Mouse (Mus musculus) stomach, postnatal 0 days (tissue): Measurements from ENCODE around the gene Itga9. TPM values are rescaled to one million over a fixed set of nuclear protein-coding genes. Genes with fewer than 3 reads are reported as not detected.

ENCODE experiments used
- ATAC-seq: fragments of 200-750 bp; cut with Nextera tagmentation; 2 replicates; pipeline ENCODE4 v1.8.0; 2017; ENCODE audit not compliant: low FRiP score, low TSS enrichment
- DNase-seq: peaks from one replicate; pipeline ENCODE4 v3.0.0-alpha.2; 2016; ENCODE audit warnings: low spot score
- H3K27ac ChIP-seq: fragments of 300-500 bp; sonication (generic); replicated peaks from 2 replicates; pipeline ENCODE4 v1.5.1; 2014; ENCODE audit warnings: mild to moderate bottlenecking, control low read depth
- H3K27me3 ChIP-seq: fragments of 300-500 bp; sonication (generic); 2 replicates; pipeline ENCODE4 v1.6.1; 2014; ENCODE audit warnings: low read length; ENCODE audit not compliant: control insufficient read depth, insufficient read depth
- H3K36me3 ChIP-seq: fragments of 300-500 bp; sonication (generic); 2 replicates; pipeline ENCODE4 v1.6.1; 2014; ENCODE audit warnings: low read length, mixed read lengths; ENCODE audit not compliant: control insufficient read depth, insufficient read depth
- H3K4me1 ChIP-seq: fragments of 300-500 bp; sonication (generic); replicated peaks from 2 replicates; pipeline ENCODE4 v1.6.1; 2014; ENCODE audit warnings: antibody characterized with exemption; ENCODE audit not compliant: control insufficient read depth, insufficient read depth
- H3K4me2 ChIP-seq: fragments of 300-500 bp; sonication (generic); replicated peaks from 2 replicates; pipeline ENCODE4 v1.6.1; 2014; ENCODE audit warnings: low read depth, mild to moderate bottlenecking, control low read depth, moderate library complexity
- H3K4me3 ChIP-seq: fragments of 300-500 bp; sonication (generic); 2 replicates; pipeline ENCODE4 v1.5.1; 2014; ENCODE audit warnings: low read depth, low read length, control low read depth
- H3K9ac ChIP-seq: fragments of 300-500 bp; sonication (generic); 2 replicates; pipeline ENCODE4 v1.6.1; 2014; ENCODE audit warnings: mild to moderate bottlenecking, low read length, control low read depth, mixed read lengths
- H3K9me3 ChIP-seq: fragments of 300-500 bp; sonication (generic); 2 replicates; pipeline ENCODE4 v1.6.1; 2016; ENCODE audit warnings: low read length; ENCODE audit not compliant: control insufficient read depth
- CTCF ChIP-seq: IDR thresholded peaks from 2 replicates; pipeline ENCODE4 v1.5.1; 2016; ENCODE audit warnings: antibody characterized with exemption, low read depth, mild to moderate bottlenecking, moderate library complexity
- EP300 ChIP-seq: optimal IDR thresholded peaks from 2 replicates; pipeline ENCODE3; 2016; ENCODE audit warnings: antibody characterized with exemption
- WGBS: fragments of 180-500 bp; shearing (Covaris S2); extraction: QIAGEN DNeasy Blood & Tissue Kit; methylation state at CpG from one replicate; pipeline ENCODE4 v1.1.7; 2014; 5-methylcytosine and 5-hydroxymethylcytosine counted together
- polyA plus RNA-seq: library from polyadenylated mRNA; unstranded; fragments of >200 nt; fragmentation: Nextera tagmentation; extraction: Ambion mirVana; gene quantifications from 2 replicates; pipeline ENCODE4 v1.2.1, GENCODE M21; 2015

Itga9 gene
- polyA plus RNA-seq, 1 experiment from 2014 or later: 5.3 TPM

DNA sequence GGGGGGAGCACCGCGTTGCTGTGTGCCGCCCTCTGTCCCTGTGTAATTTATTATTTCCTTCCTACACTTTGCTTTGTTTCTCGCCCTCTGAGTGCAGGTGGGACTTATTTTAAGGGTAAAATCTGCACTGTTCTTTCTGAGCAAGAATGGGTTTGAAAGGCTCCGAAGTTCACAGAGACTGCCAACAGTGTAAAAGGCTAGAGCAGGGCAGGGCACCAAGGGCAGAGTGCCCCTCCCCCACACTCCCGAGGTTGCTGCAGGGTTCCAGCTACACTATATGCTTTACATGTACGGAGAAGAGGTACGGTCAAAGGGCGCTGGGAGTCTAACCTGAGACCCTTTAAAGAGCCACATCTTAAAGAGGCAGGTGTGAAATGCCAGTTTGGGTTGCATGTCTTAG lies 104.1 kb downstream of the Itga9 start:
- no peaks in the 10 kb centered on the region for H3K36me3 ChIP-seq
- no peak overlapping the region for H3K27ac ChIP-seq
- 58% methylated on average over 9 of the region's 9 CpGs for WGBS
- no peak overlapping the region for H3K9ac ChIP-seq
- no peak overlapping the region for H3K4me2 ChIP-seq
- DNase-seq: no peak
- ATAC-seq: no peak
- no peaks in the 10 kb centered on the region for H3K9me3 ChIP-seq
- H3K27me3 ChIP-seq: no peaks in the 10 kb centered on the region
- H3K4me3 ChIP-seq: no peak overlapping the region
- TF ChIP-seq CTCF (no peak), EP300 (no peak)
- no peaks in the 10 kb centered on the region for H3K4me1 ChIP-seq

DNA sequence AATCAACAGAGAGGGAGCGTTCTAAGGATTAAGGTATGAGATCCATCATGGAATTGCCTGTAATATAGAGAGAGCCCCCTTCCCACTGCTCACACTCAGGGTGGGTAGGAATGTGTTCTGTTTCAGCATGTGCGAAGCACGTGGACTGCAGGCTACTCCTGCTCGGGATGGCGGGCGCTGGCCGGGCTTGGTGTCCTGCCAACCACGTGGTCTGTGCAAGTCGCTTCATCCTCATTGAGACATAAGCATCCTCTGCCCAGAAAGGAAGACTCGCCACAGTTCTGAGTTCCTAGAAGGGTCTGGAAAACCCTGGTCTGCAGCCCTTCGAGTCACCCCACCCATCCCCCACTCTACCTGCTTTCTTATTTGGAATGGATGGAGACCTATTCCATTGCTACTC lies 105.3 kb downstream of the Itga9 start:
- no peaks in the 10 kb centered on the region for H3K36me3 ChIP-seq
- H3K4me2 ChIP-seq: no peak overlapping the region
- H3K4me1 ChIP-seq: no peaks in the 10 kb centered on the region
- WGBS: 78% methylated on average over 11 of the region's 11 CpGs
- no peak overlapping the region for H3K27ac ChIP-seq
- DNase-seq (no peak), ATAC-seq (no peak; the same call in 1 of the 2 replicates)
- no peaks in the 10 kb centered on the region for H3K9me3 ChIP-seq
- H3K27me3 ChIP-seq: no peaks in the 10 kb centered on the region
- no peak overlapping the region for H3K9ac ChIP-seq
- TF ChIP-seq CTCF (no peak), EP300 (no peak)
- H3K4me3 ChIP-seq: no peak overlapping the region

DNA sequence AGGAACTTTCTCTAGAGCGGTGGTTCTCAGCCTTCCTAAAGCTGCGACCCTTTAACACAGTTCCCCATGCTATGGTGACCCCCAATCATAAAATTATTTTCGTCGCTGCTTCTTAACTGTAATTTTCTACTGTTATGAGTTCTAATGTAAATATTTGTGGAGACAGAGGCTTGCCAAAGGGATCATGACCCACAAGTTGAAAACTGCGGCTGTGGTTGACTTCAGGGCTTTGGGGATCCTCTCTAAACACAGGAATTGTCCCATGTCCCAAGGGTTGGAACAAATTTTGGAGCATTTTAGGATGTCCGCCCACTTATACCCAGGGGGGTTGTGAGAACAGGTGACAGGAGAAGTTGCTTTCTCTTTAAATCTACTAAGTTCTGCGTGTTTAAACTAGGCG lies 107.0 kb downstream of the Itga9 start:
- Histone ChIP-seq H3K27me3 (no peaks in the 10 kb centered on the region), H3K9ac (no peak overlapping the region), H3K4me3 (no peak overlapping the region), H3K4me2 (no peak overlapping the region), H3K36me3 (no peaks in the 10 kb centered on the region), H3K4me1 (no peaks in the 10 kb centered on the region), H3K27ac (no peak overlapping the region), H3K9me3 (no peaks in the 10 kb centered on the region)
- no peak for ATAC-seq
- no peak for DNase-seq
- WGBS: 58% methylated on average over 8 of the region's 8 CpGs
- TF ChIP-seq EP300: no peak

DNA sequence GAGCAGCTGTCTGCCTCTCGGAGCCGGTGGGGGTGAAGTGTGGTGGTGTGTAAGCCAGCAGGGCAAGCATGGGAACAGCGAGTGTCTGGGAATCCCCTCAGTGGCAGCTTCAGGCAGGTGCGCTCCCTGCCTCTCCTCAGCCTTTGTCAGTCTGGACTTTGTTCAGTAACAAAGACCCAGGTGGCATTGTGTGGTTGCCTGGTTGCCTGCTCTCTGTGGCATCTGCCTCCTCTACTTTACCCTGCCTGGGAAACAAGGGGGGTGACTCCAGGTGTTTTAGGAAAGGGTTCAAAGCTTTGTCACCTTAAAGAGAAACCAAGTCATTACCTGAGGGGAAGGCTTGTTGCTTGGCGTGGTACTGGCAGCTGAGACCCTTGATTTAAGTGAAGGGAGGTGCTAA lies 108.0 kb downstream of the Itga9 start:
- Histone ChIP-seq H3K27ac (no peak overlapping the region), H3K27me3 (no peaks in the 10 kb centered on the region), H3K4me3 (no peak overlapping the region), H3K36me3 (no peaks in the 10 kb centered on the region), H3K4me2 (no peak overlapping the region), H3K9me3 (no peaks in the 10 kb centered on the region), H3K9ac (no peak overlapping the region), H3K4me1 (no peaks in the 10 kb centered on the region)
- no peak for ATAC-seq
- WGBS: 73% methylated on average over 5 of the region's 5 CpGs
- DNase-seq: no peak
- no peak for TF ChIP-seq CTCF
- TF ChIP-seq EP300: no peak

DNA sequence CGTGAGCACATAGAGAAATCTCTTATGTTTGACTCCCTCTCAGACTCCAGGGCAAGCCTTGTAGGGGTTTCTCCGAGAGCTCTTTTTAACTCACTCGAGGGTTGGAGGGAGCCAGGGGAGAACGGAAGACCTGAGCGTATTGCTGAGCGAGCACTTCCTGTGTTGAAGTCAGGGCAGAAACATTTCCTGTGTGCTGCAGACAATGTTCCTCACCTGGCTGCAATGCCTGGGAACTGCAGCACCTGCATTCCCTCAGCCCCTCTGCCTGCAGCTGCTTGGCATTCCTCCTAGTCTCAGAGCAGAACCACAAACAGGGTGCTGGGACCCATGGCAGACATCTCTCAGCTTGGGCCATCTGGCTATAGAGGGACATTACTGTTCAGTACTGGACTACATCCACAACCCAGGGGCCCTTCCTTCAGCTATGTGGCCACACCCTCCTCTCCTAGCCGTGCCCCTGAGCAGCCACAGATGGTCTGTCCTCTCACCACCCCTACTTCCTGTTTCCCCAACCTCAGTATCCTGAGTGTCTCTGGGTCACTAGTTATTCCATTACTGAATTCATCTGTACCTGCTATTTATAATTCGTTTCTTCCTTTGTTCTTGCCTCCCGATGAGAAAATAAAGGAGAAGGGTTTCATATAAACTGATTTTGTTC lies 109.6 kb downstream of the Itga9 start:
- Histone ChIP-seq H3K9ac (no peak overlapping the region), H3K4me1 (no peaks in the 10 kb centered on the region), H3K9me3 (no peaks in the 10 kb centered on the region), H3K4me3 (no peak overlapping the region), H3K27ac (no peak overlapping the region), H3K27me3 (no peaks in the 10 kb centered on the region), H3K4me2 (no peak overlapping the region), H3K36me3 (no peaks in the 10 kb centered on the region)
- TF ChIP-seq EP300: no peak
- peak; percentile 15; the same call in 1 of the 2 replicates for TF ChIP-seq CTCF
- ATAC-seq (no peak), DNase-seq (no peak)
- WGBS: 77% methylated on average over 9 of the region's 9 CpGs

DNA sequence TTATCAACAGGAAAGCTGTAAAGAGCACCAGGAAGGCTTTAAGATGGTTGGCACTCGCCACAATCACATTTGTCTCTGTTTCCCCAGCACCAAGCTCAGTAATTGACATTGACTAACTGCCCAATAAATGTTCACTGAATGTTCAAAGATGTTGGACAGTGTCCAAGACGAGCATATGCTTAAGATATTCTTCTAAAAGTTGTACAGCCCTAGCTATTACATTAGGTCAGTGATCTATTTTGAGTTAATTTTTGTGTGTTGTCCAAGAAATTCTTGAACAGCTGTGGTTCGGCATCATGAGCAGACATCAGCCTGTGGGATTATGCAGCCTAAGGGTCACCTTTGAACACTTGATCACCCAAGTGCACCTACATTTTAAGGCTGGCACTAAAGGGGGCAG lies 110.9 kb downstream of the Itga9 start:
- Histone ChIP-seq H3K27me3 (no peaks in the 10 kb centered on the region), H3K4me2 (no peak overlapping the region), H3K27ac (no peak overlapping the region), H3K4me1 (no peaks in the 10 kb centered on the region), H3K9me3 (no peaks in the 10 kb centered on the region), H3K9ac (no peak overlapping the region), H3K36me3 (no peaks in the 10 kb centered on the region), H3K4me3 (no peak overlapping the region)
- DNase-seq (no peak), ATAC-seq (peak; percentile 33; the same call in 1 of the 2 replicates)
- WGBS: 29% methylated on average over 3 of the region's 3 CpGs
- no peak for TF ChIP-seq EP300
- no peak for TF ChIP-seq CTCF
